Mouse (Mus musculus) E14TG2a.4 (cell line): ENCODE measurements around the gene Adprhl2.
A peak's percentile ranks its signal among the peaks of the same experiment; 100 is the strongest.

Source experiments
- H3K27me3 ChIP-seq: 2 replicates; pipeline ENCODE4 v1.6.1; 2014; ENCODE audit warnings: low read length, control low read depth; ENCODE audit not compliant: insufficient read depth
- H3K36me3 ChIP-seq: 2 replicates; pipeline ENCODE4 v1.6.1; 2014; ENCODE audit warnings: low read length, control low read depth; ENCODE audit not compliant: insufficient read depth
- H3K4me1 ChIP-seq: replicated peaks from 2 replicates; pipeline ENCODE4 v1.6.1; 2014; ENCODE audit warnings: low read depth, low read length, control low read depth
- H3K4me3 ChIP-seq: replicated peaks from 2 replicates; pipeline ENCODE4 v1.5.1; 2014; ENCODE audit warnings: mild to moderate bottlenecking, low read length
- H3K9me3 ChIP-seq: 2 replicates; pipeline ENCODE4 v1.6.1; 2014; ENCODE audit warnings: low read length, control low read depth
- CTCF ChIP-seq: conservative IDR thresholded peaks from 2 replicates; pipeline ENCODE4 v1.5.1; 2014; ENCODE audit warnings: low read length
- NANOG ChIP-seq: IDR thresholded peaks from 2 replicates; pipeline ENCODE4 v1.6.1; 2014; ENCODE audit warnings: borderline replicate concordance, low read length, mixed read lengths
- POU5F1 ChIP-seq: IDR thresholded peaks from 2 replicates; pipeline ENCODE4 v1.6.1; 2014; ENCODE audit warnings: low read length, borderline replicate concordance

The Adprhl2 gene

DNA sequence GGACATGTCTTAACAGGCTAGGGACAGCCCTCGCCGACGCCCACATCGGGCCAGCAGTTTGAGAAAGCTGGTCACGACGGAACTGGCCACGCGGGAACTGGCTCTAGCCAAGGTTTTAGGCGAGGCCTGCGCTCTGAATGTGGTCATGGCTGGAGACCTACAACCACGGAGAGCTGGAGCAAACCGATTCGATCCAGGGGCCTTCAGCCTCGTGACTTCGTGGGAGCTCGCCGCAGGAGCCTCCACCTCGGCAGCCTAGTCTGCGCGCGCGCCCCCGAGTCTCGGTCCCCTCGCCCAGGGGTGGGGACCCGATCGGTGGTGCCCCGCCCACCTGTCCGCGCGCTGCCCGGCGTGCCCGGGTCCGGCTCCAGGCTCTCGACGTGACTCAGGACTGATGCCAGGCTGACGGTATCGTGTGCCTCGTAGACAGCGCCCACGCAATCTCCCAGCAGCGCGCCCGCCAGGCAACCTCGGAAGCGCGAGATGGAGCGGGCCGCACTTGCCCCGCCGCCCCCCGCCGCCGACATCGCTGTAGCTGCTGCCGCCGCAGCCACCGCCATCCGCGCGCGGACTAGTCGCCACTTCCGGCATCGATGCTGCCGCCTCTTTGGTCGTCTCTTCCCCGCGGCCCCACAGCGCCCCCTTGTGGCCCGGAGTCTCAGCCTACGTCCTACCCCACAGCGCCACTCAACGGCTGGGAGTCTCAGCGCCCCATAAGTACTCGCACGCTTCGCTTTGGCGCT is at the start of gene Adprhl2:
TSS of gene Adprhl2 (minus strand) at position 593 of the 743 bp plus-strand sequence.
- no peak for TF ChIP-seq POU5F1
- no peak for TF ChIP-seq NANOG
- TF ChIP-seq CTCF = peak; percentile 90
- peaks cover 38% of the 10 kb centered on the region for H3K27me3 ChIP-seq
- H3K9me3 ChIP-seq = no peaks in the 10 kb centered on the region
- H3K4me3 ChIP-seq = peak within 1 kb of the TSS; percentile 96
- peaks cover 42% of the 10 kb centered on the region for H3K36me3 ChIP-seq
- H3K4me1 ChIP-seq = peaks cover 79% of the 10 kb centered on the region

DNA sequence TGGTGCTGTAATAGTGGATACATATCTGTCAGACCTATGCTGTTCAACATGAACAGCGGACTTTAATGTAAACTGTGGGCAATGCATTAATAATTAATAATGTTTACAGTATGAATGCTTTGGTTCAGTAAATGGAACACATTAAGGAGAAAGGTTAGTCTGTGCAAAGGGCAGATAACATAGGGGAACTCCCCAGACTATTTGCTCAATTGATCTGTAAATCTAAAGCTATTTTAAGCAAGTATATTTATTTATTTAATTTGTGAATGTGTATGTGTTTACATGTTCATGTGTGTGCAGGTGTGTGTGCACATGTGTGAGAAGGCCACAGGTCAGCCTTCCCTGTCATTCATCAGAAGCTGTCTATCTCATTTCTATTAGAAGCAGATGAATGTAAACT is 38.6 kb upstream of the Adprhl2 start:
- TF ChIP-seq NANOG = no peak
- TF ChIP-seq CTCF = no peak
- no peak for TF ChIP-seq POU5F1
- H3K4me1 ChIP-seq = no peaks in the 10 kb centered on the region
- H3K27me3 ChIP-seq = no peaks in the 10 kb centered on the region
- H3K36me3 ChIP-seq = peaks cover 40% of the 10 kb centered on the region
- peaks cover 22% of the 10 kb centered on the region for H3K9me3 ChIP-seq
- H3K4me3 ChIP-seq = no peak overlapping the region

GRCm38 (mm10) chr4:126343451-126343850 is 21.9 kb upstream of the Adprhl2 start:
- H3K27me3 ChIP-seq = no peaks in the 10 kb centered on the region
- no peak overlapping the region for H3K4me3 ChIP-seq
- H3K36me3 ChIP-seq = peaks cover 23% of the 10 kb centered on the region
- H3K4me1 ChIP-seq = peaks cover 34% of the 10 kb centered on the region
- H3K9me3 ChIP-seq = no peaks in the 10 kb centered on the region
- TF ChIP-seq NANOG = no peak
- no peak for TF ChIP-seq POU5F1
- TF ChIP-seq CTCF = no peak

GRCm38 (mm10) chr4:126339461-126339860 is 18.0 kb upstream of the Adprhl2 start:
- H3K36me3 ChIP-seq = 0 out of 2 replicates have a peak, but pooled peaks cover 2% of the 10 kb centered on the region
- H3K9me3 ChIP-seq = no peaks in the 10 kb centered on the region
- TF ChIP-seq CTCF (no peak), NANOG (no peak), POU5F1 (no peak)
- H3K4me3 ChIP-seq = peak overlapping the region; percentile 17; the same call in 1 of the 2 replicates
- H3K4me1 ChIP-seq = peaks cover 44% of the 10 kb centered on the region
- H3K27me3 ChIP-seq = no peaks in the 10 kb centered on the region

- Histone ChIP-seq H3K4me3 (no peak overlapping the region), H3K9me3 (no peaks in the 10 kb centered on the region), H3K36me3 (no peaks in the 10 kb centered on the region), H3K27me3 (no peaks in the 10 kb centered on the region), H3K4me1 (peaks cover 25% of the 10 kb centered on the region)
- TF ChIP-seq CTCF = peak; percentile 95
- no peak for TF ChIP-seq POU5F1
Observed at GRCm38 (mm10) chr4:126332358-126332757, 10.9 kb upstream of the Adprhl2 start.

DNA sequence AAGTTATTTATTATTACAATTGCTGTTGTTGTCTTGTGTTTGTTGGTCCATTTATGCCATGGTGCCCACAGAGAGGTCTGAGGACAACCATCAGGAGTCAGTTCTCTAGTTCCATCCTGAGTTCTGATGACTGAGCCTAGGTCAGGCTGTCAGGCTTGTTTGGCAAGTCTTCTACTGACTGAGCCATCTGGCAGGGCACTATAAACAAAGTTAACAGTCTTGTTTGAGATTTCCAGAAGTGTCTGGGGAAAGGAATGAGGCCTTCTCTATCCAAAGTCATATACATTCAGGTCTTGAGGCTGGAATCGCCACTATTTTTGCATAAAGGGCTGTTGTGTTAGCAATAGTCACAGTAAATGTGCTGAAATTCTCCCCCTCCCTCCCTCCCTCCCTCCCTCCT is 10.2 kb upstream of the Adprhl2 start:
- peaks cover 25% of the 10 kb centered on the region for H3K4me1 ChIP-seq
- H3K4me3 ChIP-seq = no peak overlapping the region
- no peaks in the 10 kb centered on the region for H3K36me3 ChIP-seq
- TF ChIP-seq POU5F1 (no peak), NANOG (no peak), CTCF (no peak)
- H3K27me3 ChIP-seq = no peaks in the 10 kb centered on the region
- H3K9me3 ChIP-seq = no peaks in the 10 kb centered on the region

DNA sequence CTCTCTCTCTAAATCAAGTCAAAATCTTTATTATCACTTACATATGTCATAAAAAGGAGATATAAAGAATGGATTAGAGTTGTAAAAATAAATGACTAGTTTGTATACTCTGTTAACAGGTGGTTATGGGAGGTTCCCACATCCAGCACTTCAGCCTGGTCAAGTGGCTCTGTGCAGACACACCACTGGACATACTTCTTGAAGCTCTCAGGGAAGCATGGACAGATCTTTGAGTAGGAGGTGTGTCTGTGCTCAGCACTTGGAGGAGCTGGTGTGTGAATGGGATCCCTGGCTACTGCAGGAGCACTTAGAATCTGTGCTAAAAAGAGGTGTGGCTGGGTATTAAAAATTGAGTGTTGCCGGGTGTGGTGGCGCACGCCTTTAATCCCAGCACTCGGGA is 8.8 kb upstream of the Adprhl2 start:
- Histone ChIP-seq H3K27me3 (peaks cover 3% of the 10 kb centered on the region), H3K4me1 (peaks cover 24% of the 10 kb centered on the region), H3K9me3 (no peaks in the 10 kb centered on the region), H3K4me3 (no peak overlapping the region), H3K36me3 (no peaks in the 10 kb centered on the region)
- TF ChIP-seq NANOG (no peak), CTCF (no peak), POU5F1 (no peak)

- peaks cover 38% of the 10 kb centered on the region for H3K27me3 ChIP-seq
- H3K36me3 ChIP-seq = no peaks in the 10 kb centered on the region
- TF ChIP-seq CTCF (peak; percentile 32), POU5F1 (no peak), NANOG (no peak)
- no peak overlapping the region for H3K4me3 ChIP-seq
- H3K4me1 ChIP-seq = peaks cover 51% of the 10 kb centered on the region
- H3K9me3 ChIP-seq = no peaks in the 10 kb centered on the region
Observed at GRCm38 (mm10) chr4:126326036-126326435, 4.5 kb upstream of the Adprhl2 start.
